In the genomic region with DNA sequence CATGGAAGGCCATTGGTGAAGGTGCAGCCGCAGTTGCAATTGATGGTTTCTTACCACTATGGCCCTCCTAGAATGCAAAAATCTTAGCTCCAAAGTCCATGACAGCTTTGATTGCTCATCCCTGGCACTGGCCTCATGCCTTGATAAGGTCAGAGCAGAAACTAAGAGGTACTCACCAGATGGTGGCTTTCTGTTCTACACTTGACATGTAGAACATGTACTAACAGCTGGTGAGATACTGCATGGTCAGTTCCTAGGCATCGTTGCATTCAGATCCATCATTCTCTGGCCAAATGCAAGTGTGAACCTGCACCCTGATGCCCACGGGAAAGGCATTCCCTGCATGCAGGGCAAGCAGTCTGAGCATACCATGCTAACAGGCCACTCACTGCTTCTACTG, we compare ENCODE assay signal across 17 mouse cellular contexts.
DNase-seq lines count a peak whose midpoint lies in the region; ATAC-seq and TF ChIP-seq lines count a peak whose summit lies in the region.
"Had no signal": no experiment of that assay in that cellular context is flagged by ENCODE, and none has a peak within 500 bp of the region (broad histone marks: within the 10 kb centered on the region; RNA-seq: fewer than 3 reads in every experiment).

No protein-coding gene starts in this region.

- H3K4me3 ChIP-seq in gastrocnemius, adult 2 months, result no peak overlapping the region
- no peak overlapping the region for H3K4me3 ChIP-seq in heart, embryonic 13.5 days
- no peak overlapping the region for H3K4me3 ChIP-seq in lung, embryonic 14.5 days (ENCODE audit: low read depth, low read length)
- H3K4me3 ChIP-seq in intestine, postnatal 0 days (ENCODE audit: low read depth, low read length), result no peak overlapping the region
- H3K4me3 ChIP-seq: erythroblast, embryonic 14.5 days; hindbrain, embryonic 13.5 days; liver, embryonic 15.5 days; midbrain, embryonic 13.5 days; neural tube, embryonic 13.5 days had no signal

- H3K9ac ChIP-seq in heart, embryonic 13.5 days, result no peak overlapping the region
- no peak overlapping the region for H3K9ac ChIP-seq in lung, embryonic 14.5 days
- H3K9ac ChIP-seq in intestine, postnatal 0 days (ENCODE audit: low read depth, low read length), result no peak overlapping the region
- H3K9ac ChIP-seq: hindbrain, embryonic 13.5 days; liver, embryonic 15.5 days; midbrain, embryonic 13.5 days; neural tube, embryonic 13.5 days had no signal

- no peak for ATAC-seq in heart, embryonic 13.5 days (ENCODE audit: extremely low read depth, insufficient number of reproducible peaks, low FRiP score, low TSS enrichment)
- ATAC-seq in lung, embryonic 14.5 days (ENCODE audit: insufficient read depth), result no peak
- peak; percentile 54 for ATAC-seq in intestine, postnatal 0 days
- ATAC-seq: forebrain, embryonic 14.5 days; inflammation-experienced regulatory T-cells, adult 6 months; midbrain, embryonic 13.5 days had no signal

- no peak overlapping the region for H3K4me2 ChIP-seq in heart, embryonic 13.5 days
- no peak overlapping the region for H3K4me2 ChIP-seq in lung, embryonic 14.5 days
- H3K4me2 ChIP-seq in intestine, postnatal 0 days (replicated peaks; ENCODE audit: low read depth), result no peak overlapping the region
- H3K4me2 ChIP-seq: hindbrain, embryonic 13.5 days; liver, embryonic 15.5 days; midbrain, embryonic 13.5 days; neural tube, embryonic 13.5 days had no signal

- TF ChIP-seq CTCF in gastrocnemius, adult 2 months (IDR thresholded peaks at IDR 0.05), result no peak
- TF ChIP-seq CTCF in lung, embryonic 14.5 days (IDR thresholded peaks at IDR 0.05; ENCODE audit: low read depth), result no peak
- no peak for TF ChIP-seq CTCF in intestine, postnatal 0 days (IDR thresholded peaks at IDR 0.05; ENCODE audit: low read depth)

- no peaks in the 10 kb centered on the region for H3K27me3 ChIP-seq in heart, embryonic 13.5 days (replicated peaks)
- no peaks in the 10 kb centered on the region for H3K27me3 ChIP-seq in lung, embryonic 14.5 days (ENCODE audit: insufficient read depth, low read length)
- no peaks in the 10 kb centered on the region for H3K27me3 ChIP-seq in intestine, postnatal 0 days (replicated peaks; ENCODE audit: control insufficient read depth, insufficient read depth, low read length)
- H3K27me3 ChIP-seq: hindbrain, embryonic 13.5 days; liver, embryonic 15.5 days; midbrain, embryonic 13.5 days; neural tube, embryonic 13.5 days had no signal

- 0 out of 2 replicates have a peak, but pooled peaks cover 3% of the 10 kb centered on the region for H3K36me3 ChIP-seq in heart, embryonic 13.5 days
- 0 out of 2 replicates have a peak, but pooled peaks cover 4% of the 10 kb centered on the region for H3K36me3 ChIP-seq in lung, embryonic 14.5 days (ENCODE audit: insufficient read depth)
- H3K36me3 ChIP-seq in intestine, postnatal 0 days (ENCODE audit: control insufficient read depth, insufficient read depth), result 0 out of 2 replicates have a peak, but pooled peaks cover 4% of the 10 kb centered on the region
- H3K36me3 ChIP-seq: hindbrain, embryonic 13.5 days; liver, embryonic 15.5 days; midbrain, embryonic 13.5 days; neural tube, embryonic 13.5 days had no signal

- no peaks in the 10 kb centered on the region for H3K9me3 ChIP-seq in heart, embryonic 13.5 days
- H3K9me3 ChIP-seq in lung, embryonic 14.5 days (ENCODE audit: low read depth, low read length), result no peaks in the 10 kb centered on the region
- no peaks in the 10 kb centered on the region for H3K9me3 ChIP-seq in intestine, postnatal 0 days (ENCODE audit: control insufficient read depth)
- H3K9me3 ChIP-seq: hindbrain, embryonic 13.5 days; liver, embryonic 15.5 days; midbrain, embryonic 13.5 days; neural tube, embryonic 13.5 days had no signal

- H3K4me1 ChIP-seq in heart, embryonic 13.5 days, result peaks cover 80% of the 10 kb centered on the region
- H3K4me1 ChIP-seq in lung, embryonic 14.5 days (ENCODE audit: insufficient read depth), result peaks cover 19% of the 10 kb centered on the region
- H3K4me1 ChIP-seq in intestine, postnatal 0 days (replicated peaks; ENCODE audit: control insufficient read depth, insufficient read depth, low read length), result 0 out of 2 replicates have a peak, but pooled peaks cover 12% of the 10 kb centered on the region

- DNase-seq in gastrocnemius, adult 2 months, result peak; percentile 55
- no peak for DNase-seq in gastrocnemius, postnatal 36 days
- no peak for DNase-seq in heart, adult 9 months (ENCODE audit: low spot score in 2 of 2)
- DNase-seq in lung, embryonic 14.5 days, result no peak
- no peak for DNase-seq in lung, postnatal 4 days
- DNase-seq: cerebellum, adult 9-10 months; right cerebral cortex, adult 18-20 months had no signal

- WGBS in heart, embryonic 13.5 days, result 56% methylated on average over 3 of the region's 3 CpGs
- WGBS in lung, embryonic 14.5 days, result 62% methylated on average over 3 of the region's 3 CpGs
- WGBS in intestine, postnatal 0 days, result 68% methylated on average over 3 of the region's 3 CpGs

- intact Hi-C loops in gastrocnemius, adult 2 months (cut with DNase I), result loop anchor here (1.0 to 10.0 kb wide), 2 partner anchors 61 to 159 kb away; partner anchors contain the start of gene Minpp1
- intact Hi-C loops in gastrocnemius, postnatal 36 days (cut with DNase I), result loop anchor here (2.0 to 5.0 kb wide), 2 partner anchors 41 to 63 kb away; partner anchors contain the start of gene Sgms1

- H3K27ac ChIP-seq in gastrocnemius, adult 2 months, result peak overlapping the region; percentile 88
- H3K27ac ChIP-seq in heart, embryonic 13.5 days (replicated peaks), result peak overlapping the region; percentile 55
- peak overlapping the region; percentile 56; the same call in 1 of the 2 replicates for H3K27ac ChIP-seq in lung, embryonic 14.5 days (ENCODE audit: low read depth)
- no peak overlapping the region for H3K27ac ChIP-seq in intestine, postnatal 0 days (ENCODE audit: low read depth, low read length)
- H3K27ac ChIP-seq: hindbrain, embryonic 13.5 days; liver, embryonic 15.5 days; midbrain, embryonic 13.5 days; neural tube, embryonic 13.5 days; stomach, postnatal 0 days had no signal
